Mouse (Mus musculus) retina, embryonic 14.5 days (tissue): ENCODE data around the gene Pspn.

Source experiments
- DNase-seq: peaks from one replicate; pipeline ENCODE4 v3.0.0-alpha.2; 2015; ENCODE audit warnings: low spot score

The Pspn gene

GRCm38 (mm10) chr17:56996506-56996905 is 3.3 kb downstream of the Pspn start:
- DNase-seq: no peak

- DNase-seq: no peak
Measured at GRCm38 (mm10) chr17:56995046-56995445, 4.8 kb downstream of the Pspn start.

- no peak for DNase-seq
Measured at GRCm38 (mm10) chr17:56990966-56991365, 8.9 kb downstream of the Pspn start.

GRCm38 (mm10) chr17:56990115-56990746 is 9.6 kb downstream of the Pspn start, which contains the start of gene Clpp:
Gene Clpp (plus strand): TSS chr17:56990305.
- peak; percentile 94 for DNase-seq

- DNase-seq: peak; percentile 89
Measured at GRCm38 (mm10) chr17:56989467-56990114, 10.2 kb downstream of the Pspn start.

GRCm38 (mm10) chr17:56988921-56989430 is 10.8 kb downstream of the Pspn start:
- DNase-seq: peak; percentile 2

GRCm38 (mm10) chr17:56988441-56988840 is 11.4 kb downstream of the Pspn start:
- DNase-seq: no peak

GRCm38 (mm10) chr17:56986105-56986805 is 13.6 kb downstream of the Pspn start:
- no peak for DNase-seq

- DNase-seq: no peak
Measured at GRCm38 (mm10) chr17:56985656-56986055, 14.2 kb downstream of the Pspn start.

GRCm38 (mm10) chr17:56984886-56985285 is 14.9 kb downstream of the Pspn start:
- no peak for DNase-seq

- no peak for DNase-seq
Measured at GRCm38 (mm10) chr17:56982013-56982412, 17.8 kb downstream of the Pspn start, which contains the start of gene Acer1. Gene Acer1 (minus strand): TSS chr17:56982126.

- no peak for DNase-seq
Measured at GRCm38 (mm10) chr17:56981049-56981448, 18.8 kb downstream of the Pspn start.

- DNase-seq: no peak
Measured at GRCm38 (mm10) chr17:56979524-56979923, 20.3 kb downstream of the Pspn start.

- DNase-seq: no peak
Measured at GRCm38 (mm10) chr17:56976531-56977390, 23.1 kb downstream of the Pspn start.

GRCm38 (mm10) chr17:56975391-56975790 is 24.4 kb downstream of the Pspn start:
- no peak for DNase-seq

- no peak for DNase-seq
Measured at GRCm38 (mm10) chr17:56974708-56975240, 25.0 kb downstream of the Pspn start.

- no peak for DNase-seq
Measured at GRCm38 (mm10) chr17:56973956-56974707, 25.7 kb downstream of the Pspn start.

- no peak for DNase-seq
Measured at GRCm38 (mm10) chr17:56970081-56970480, 29.7 kb downstream of the Pspn start.

- no peak for DNase-seq
Measured at GRCm38 (mm10) chr17:56969321-56969720, 30.5 kb downstream of the Pspn start.

GRCm38 (mm10) chr17:56963646-56964045 is 36.2 kb downstream of the Pspn start:
- DNase-seq: no peak
